Mouse (Mus musculus): Measurements from ENCODE around the gene Gm20715. TPM values are rescaled to one million over a fixed set of nuclear protein-coding genes. Genes with fewer than 3 reads are reported as not detected.
A peak's percentile ranks its signal among the peaks of the same experiment; 100 is the strongest.
"Not testable (repeated sequence)": the region's sequence is repeated elsewhere in the genome, so short reads cannot be mapped to it uniquely, and the experiment has no call there.

Gene Gm20715
- polyA plus RNA-seq, 1 experiment from 2014 or later, result not detected

DNA sequence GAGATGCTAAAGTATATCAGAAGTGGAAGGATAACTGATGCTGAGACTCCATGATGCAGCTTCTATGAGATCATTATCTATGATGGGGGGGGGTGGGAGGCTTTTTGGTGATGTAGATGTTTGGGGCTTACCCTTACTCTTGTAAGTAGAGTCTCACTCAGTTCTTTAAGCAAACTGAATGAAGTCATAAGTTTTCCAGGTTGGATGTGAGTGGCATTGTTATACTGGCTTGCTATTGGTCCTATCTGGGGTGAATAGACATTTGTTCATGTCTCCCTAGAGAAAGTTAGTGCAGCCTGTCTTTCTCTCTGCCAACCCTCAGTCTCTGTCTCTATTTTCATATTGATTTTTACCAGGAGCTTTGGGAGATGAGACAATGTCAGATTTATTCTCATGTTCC lies 45.8 kb downstream of the Gm20715 start, which contains the start of gene Olfr1336:
Olfr1336 (plus strand) TSS at position 301 of the 400 bp plus-strand sequence.
- Histone ChIP-seq H3K9ac (ENCODE audit: low read depth, low read length) (no peak within 1 kb of the TSS), H3K27ac (no peak within 1 kb of the TSS), H3K36me3 (ENCODE audit: insufficient read depth, low read length) (no peaks in the 10 kb centered on the region), H3K4me3 (replicated peaks; ENCODE audit: low read depth, low read length) (no peak within 1 kb of the TSS), H3K4me2 (ENCODE audit: low read length) (no peak within 1 kb of the TSS), H3K4me1 (replicated peaks; ENCODE audit: insufficient read depth, low read length) (no peaks in the 10 kb centered on the region), H3K9me3 (replicated peaks; ENCODE audit: low read length) (no peaks in the 10 kb centered on the region), H3K27me3 (ENCODE audit: insufficient read depth, low read length) (no peaks in the 10 kb centered on the region)
- ATAC-seq (replicated peaks; ENCODE audit: low FRiP score, low read depth), result no peak
- TF ChIP-seq CTCF (IDR thresholded peaks at IDR 0.05; ENCODE audit: low read depth), result no peak
- no peak for DNase-seq (ENCODE audit: low spot score)

GRCm38 (mm10) chr7:6456399-6456798 lies 46.3 kb downstream of the Gm20715 start:
- Histone ChIP-seq H3K4me3 (replicated peaks; ENCODE audit: low read depth, low read length) (no peak overlapping the region), H3K27me3 (ENCODE audit: insufficient read depth, low read length) (no peaks in the 10 kb centered on the region), H3K4me1 (replicated peaks; ENCODE audit: insufficient read depth, low read length) (no peaks in the 10 kb centered on the region), H3K9ac (ENCODE audit: low read depth, low read length) (no peak overlapping the region), H3K36me3 (ENCODE audit: insufficient read depth, low read length) (no peaks in the 10 kb centered on the region), H3K27ac (no peak overlapping the region), H3K4me2 (ENCODE audit: low read length) (no peak overlapping the region), H3K9me3 (replicated peaks; ENCODE audit: low read length) (no peaks in the 10 kb centered on the region)
- DNase-seq (ENCODE audit: low spot score) (peak; percentile 8), ATAC-seq (replicated peaks; ENCODE audit: low FRiP score, low read depth) (no peak)
- 54% methylated on average over 3 of the region's 3 CpGs for WGBS
- TF ChIP-seq CTCF (IDR thresholded peaks at IDR 0.05; ENCODE audit: low read depth), result no peak

- no peak within 1 kb of the TSS for H3K27ac ChIP-seq
- no peak for DNase-seq (ENCODE audit: low spot score)
- no peaks in the 10 kb centered on the region for H3K4me1 ChIP-seq (replicated peaks; ENCODE audit: insufficient read depth, low read length)
- no peaks in the 10 kb centered on the region for H3K9me3 ChIP-seq (replicated peaks; ENCODE audit: low read length)
- H3K27me3 ChIP-seq (ENCODE audit: insufficient read depth, low read length), result no peaks in the 10 kb centered on the region
- no peak within 1 kb of the TSS for H3K4me2 ChIP-seq (ENCODE audit: low read length)
- H3K36me3 ChIP-seq (ENCODE audit: insufficient read depth, low read length), result no peaks in the 10 kb centered on the region
- ATAC-seq (replicated peaks; ENCODE audit: low FRiP score, low read depth), result no peak
- no peak within 1 kb of the TSS for H3K4me3 ChIP-seq (replicated peaks; ENCODE audit: low read depth, low read length)
- TF ChIP-seq CTCF (IDR thresholded peaks at IDR 0.05; ENCODE audit: low read depth), result no peak
- no peak within 1 kb of the TSS for H3K9ac ChIP-seq (ENCODE audit: low read depth, low read length)
These were observed 56.9 kb downstream of the Gm20715 start, which contains the start of gene Olfr1346 for GRCm38 (mm10) chr7:6466951-6467350. TSS of gene Olfr1346 (plus strand) at chr7:6467101.

- H3K27ac ChIP-seq; H3K4me2 ChIP-seq (ENCODE audit: low read length); H3K4me3 ChIP-seq (replicated peaks; ENCODE audit: low read depth, low read length); ATAC-seq (replicated peaks; ENCODE audit: low FRiP score, low read depth); DNase-seq (ENCODE audit: low spot score); H3K4me1 ChIP-seq (replicated peaks; ENCODE audit: insufficient read depth, low read length); H3K9me3 ChIP-seq (replicated peaks; ENCODE audit: low read length); H3K9ac ChIP-seq (ENCODE audit: low read depth, low read length); H3K27me3 ChIP-seq (ENCODE audit: insufficient read depth, low read length); H3K36me3 ChIP-seq (ENCODE audit: insufficient read depth, low read length): not testable (repeated sequence)
- WGBS, result 71% methylated on average over 2 of the region's 2 CpGs
These were observed 67.6 kb downstream of the Gm20715 start for GRCm38 (mm10) chr7:6477633-6478032.

DNA sequence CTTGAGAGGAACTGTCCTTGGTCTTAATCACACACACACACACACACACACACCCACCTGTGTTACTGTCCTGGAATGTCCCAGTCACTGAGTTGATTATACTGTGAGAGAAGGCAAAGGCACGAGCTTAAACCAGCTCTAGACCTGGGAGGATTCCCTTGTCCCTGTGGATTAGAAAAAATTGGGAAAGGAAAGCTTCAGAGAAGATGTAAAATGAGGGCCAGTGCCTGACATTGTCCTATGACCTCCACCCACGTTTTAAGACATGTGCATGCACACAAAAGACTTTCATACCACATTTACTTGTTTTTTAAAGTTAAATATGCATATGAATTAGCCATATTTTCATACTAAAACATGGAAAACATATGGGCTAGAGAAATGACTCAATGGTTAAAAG lies 76.8 kb downstream of the Gm20715 start, which contains the start of gene Olfr5:
Olfr5 (minus strand) TSS at position 101 of the 400 bp plus-strand sequence.
- no peaks in the 10 kb centered on the region for H3K9me3 ChIP-seq (replicated peaks; ENCODE audit: low read length)
- WGBS, result 28% methylated on average over 2 of the region's 2 CpGs
- H3K9ac ChIP-seq (ENCODE audit: low read depth, low read length), result no peak within 1 kb of the TSS
- H3K4me2 ChIP-seq (ENCODE audit: low read length), result no peak within 1 kb of the TSS
- no peaks in the 10 kb centered on the region for H3K4me1 ChIP-seq (replicated peaks; ENCODE audit: insufficient read depth, low read length)
- H3K36me3 ChIP-seq (ENCODE audit: insufficient read depth, low read length), result no peaks in the 10 kb centered on the region
- H3K27me3 ChIP-seq (ENCODE audit: insufficient read depth, low read length), result no peaks in the 10 kb centered on the region
- H3K27ac ChIP-seq, result no peak within 1 kb of the TSS
- DNase-seq (ENCODE audit: low spot score) (no peak), ATAC-seq (replicated peaks; ENCODE audit: low FRiP score, low read depth) (no peak)
- no peak within 1 kb of the TSS for H3K4me3 ChIP-seq (replicated peaks; ENCODE audit: low read depth, low read length)
- no peak for TF ChIP-seq CTCF (IDR thresholded peaks at IDR 0.05; ENCODE audit: low read depth)

Other genes with a start within 250 kb of the Gm20715 start
- gene Zfp444, start 238.1 kb upstream of the Gm20715 start, polyA plus RNA-seq (2015; fragmentation: Nextera tagmentation; extraction: Ambion mirVana), result 66.2 and 66.3 TPM in 2 replicates
- not detected in 2 replicates for gene Galp, start 213.2 kb upstream of the Gm20715 start, polyA plus RNA-seq (2015; fragmentation: Nextera tagmentation; extraction: Ambion mirVana)
- gene Zscan5b, start 188.0 kb upstream of the Gm20715 start, polyA plus RNA-seq (2015; fragmentation: Nextera tagmentation; extraction: Ambion mirVana), result not detected in 2 replicates
- gene Epp13, start 157.6 kb upstream of the Gm20715 start, polyA plus RNA-seq (2015; fragmentation: Nextera tagmentation; extraction: Ambion mirVana), result not detected in 2 replicates
- 4.8 and 4.9 TPM in 2 replicates for gene Zfp667, start 123.7 kb upstream of the Gm20715 start, polyA plus RNA-seq (2015; fragmentation: Nextera tagmentation; extraction: Ambion mirVana)
- gene Zfp583, start 79.0 kb upstream of the Gm20715 start, polyA plus RNA-seq (2015; fragmentation: Nextera tagmentation; extraction: Ambion mirVana), result 3.2 and 4.2 TPM in 2 replicates
- gene Gm3854, start 66.5 kb upstream of the Gm20715 start, polyA plus RNA-seq (2015; fragmentation: Nextera tagmentation; extraction: Ambion mirVana), result 0.39 and 0.64 TPM in 2 replicates
- gene Zfp78, start 47.0 kb upstream of the Gm20715 start, polyA plus RNA-seq (2015; fragmentation: Nextera tagmentation; extraction: Ambion mirVana), result 1.4 and 2.0 TPM in 2 replicates
- 6.2 and 7.4 TPM in 2 replicates for gene Zfp28, start 27.0 kb upstream of the Gm20715 start, polyA plus RNA-seq (2015; fragmentation: Nextera tagmentation; extraction: Ambion mirVana)
- gene Smim17, start 11.6 kb upstream of the Gm20715 start, polyA plus RNA-seq (2015; fragmentation: Nextera tagmentation; extraction: Ambion mirVana), result not detected in 2 replicates
- gene Olfr1344, start 28.4 kb downstream of the Gm20715 start, polyA plus RNA-seq (2015; fragmentation: Nextera tagmentation; extraction: Ambion mirVana), result not detected in 2 replicates
- gene Olfr1336, start 45.9 kb downstream of the Gm20715 start, polyA plus RNA-seq (2015; fragmentation: Nextera tagmentation; extraction: Ambion mirVana), result not detected in 2 replicates
- not detected in 2 replicates for gene Olfr1346, start 56.8 kb downstream of the Gm20715 start, polyA plus RNA-seq (2015; fragmentation: Nextera tagmentation; extraction: Ambion mirVana)
- gene Olfr5, start 76.7 kb downstream of the Gm20715 start, polyA plus RNA-seq (2015; fragmentation: Nextera tagmentation; extraction: Ambion mirVana), result not detected in 2 replicates
- not detected in 2 replicates for gene Olfr1347, start 89.5 kb downstream of the Gm20715 start, polyA plus RNA-seq (2015; fragmentation: Nextera tagmentation; extraction: Ambion mirVana)
- not detected in 2 replicates for gene Olfr1348, start 98.5 kb downstream of the Gm20715 start, polyA plus RNA-seq (2015; fragmentation: Nextera tagmentation; extraction: Ambion mirVana)
- not detected in 2 replicates for gene Olfr1349, start 112.7 kb downstream of the Gm20715 start, polyA plus RNA-seq (2015; fragmentation: Nextera tagmentation; extraction: Ambion mirVana)
- gene Olfr1350, start 154.6 kb downstream of the Gm20715 start, polyA plus RNA-seq (2015; fragmentation: Nextera tagmentation; extraction: Ambion mirVana), result not detected in 2 replicates